Mouse (Mus musculus): ENCODE results near the gene Flnc.

GRCm38 (mm10) chr6:29439251-29439650 is 6.2 kb downstream of the Flnc start:
- TF ChIP-seq CTCF (IDR thresholded peaks at IDR 0.05; ENCODE audit: extremely low read depth, insufficient read length, insufficient replicate concordance, low read depth, low read length) = no peak
- no peak for TF ChIP-seq POLR2A (IDR thresholded peaks at IDR 0.05; ENCODE audit: low read depth, low read length)

All from small intestine, adult 2 months (tissue).